Mouse (Mus musculus): ENCODE results near the gene Cacna1d. TPM values are rescaled to one million over a fixed set of nuclear protein-coding genes. Genes with fewer than 3 reads are reported as not detected.

The Cacna1d gene
- total RNA-seq, 2 experiments from 2014 or later = 39.7 to 43.9 TPM

DNA sequence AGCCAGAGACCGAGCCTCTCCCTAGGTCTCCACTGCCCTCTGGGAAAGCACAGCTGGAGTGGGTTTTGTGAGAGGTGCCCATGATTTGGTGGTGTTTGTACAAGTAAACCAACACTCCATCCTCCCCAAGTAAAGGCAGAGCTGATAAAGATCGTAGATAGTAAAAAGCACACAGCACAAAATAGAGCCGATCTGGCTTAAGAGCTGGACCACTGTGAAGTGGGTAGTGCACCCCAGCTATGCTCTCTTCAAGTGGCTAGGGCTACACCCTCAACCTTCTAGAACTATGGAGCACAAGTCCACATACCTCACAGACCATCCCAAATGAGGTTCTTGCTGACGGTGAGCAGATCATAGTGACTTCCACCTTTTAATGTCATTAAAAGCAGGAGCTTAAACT is 451.8 kb downstream of the Cacna1d start:
- DNase-seq (ENCODE audit: low spot score in 2 of 2) = no peak

DNA sequence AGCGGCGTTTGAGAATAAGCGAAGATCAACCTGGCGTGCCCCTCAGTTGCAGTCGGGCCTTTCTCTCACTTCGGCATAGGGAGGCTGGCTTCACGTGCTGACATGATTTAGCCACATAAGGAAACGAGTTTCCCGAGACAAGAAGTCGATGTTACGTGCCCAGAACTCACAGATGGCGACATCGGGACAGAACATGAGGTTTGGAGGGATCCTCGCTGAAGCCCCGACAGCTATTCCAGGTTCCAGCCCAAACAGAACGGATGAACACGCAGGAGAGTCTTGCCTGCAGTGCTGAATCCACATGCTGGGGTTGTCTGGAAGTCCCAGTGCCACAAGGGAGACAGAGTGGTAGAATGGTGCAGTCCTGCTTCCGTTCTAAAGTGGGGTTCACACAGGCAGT is 452.8 kb downstream of the Cacna1d start:
- peak; percentile 26 to 64 for DNase-seq (ENCODE audit: low spot score in 2 of 2)

DNA sequence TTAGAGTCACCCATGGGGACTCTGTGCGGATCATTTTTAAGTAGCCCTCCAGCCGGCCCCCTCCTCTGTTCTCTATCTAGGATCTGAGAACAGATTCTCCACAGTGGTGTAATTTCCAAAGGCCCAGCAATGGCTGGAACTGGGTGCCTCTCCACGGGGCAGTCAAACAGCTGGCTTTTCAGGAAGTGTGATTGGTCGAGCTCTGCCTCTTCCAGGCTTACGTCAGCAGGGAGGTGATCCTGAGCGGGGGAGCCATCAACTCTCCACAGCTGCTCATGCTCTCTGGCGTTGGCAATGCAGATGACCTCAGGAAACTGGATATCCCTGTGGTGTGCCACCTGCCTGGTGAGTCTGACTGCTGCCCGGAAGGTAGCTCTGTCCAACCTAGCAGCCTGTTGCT is 457.9 kb downstream of the Cacna1d start:
- no peak for DNase-seq (ENCODE audit: low spot score in 2 of 2)

DNA sequence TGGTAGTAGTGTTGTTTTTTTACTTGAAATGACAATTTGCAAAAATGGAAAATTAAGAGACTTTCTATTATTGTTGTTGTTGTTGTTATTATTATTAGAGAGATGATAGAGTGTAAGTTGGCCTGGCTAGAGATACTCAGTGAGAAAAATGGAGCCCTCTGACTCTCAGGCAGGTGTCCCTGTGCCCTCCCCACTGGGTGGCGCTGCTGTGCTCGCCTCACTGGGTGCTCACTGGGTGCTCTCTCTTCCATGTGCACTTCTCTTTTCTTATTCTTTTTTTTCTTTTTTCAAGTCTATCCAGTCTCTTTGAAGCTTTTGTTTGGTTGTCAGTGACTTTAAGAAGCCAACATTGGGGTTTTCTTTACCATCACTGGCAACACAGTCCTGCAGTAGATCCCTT is 463.9 kb downstream of the Cacna1d start:
- no peak for DNase-seq (ENCODE audit: low spot score in 2 of 2)

DNA sequence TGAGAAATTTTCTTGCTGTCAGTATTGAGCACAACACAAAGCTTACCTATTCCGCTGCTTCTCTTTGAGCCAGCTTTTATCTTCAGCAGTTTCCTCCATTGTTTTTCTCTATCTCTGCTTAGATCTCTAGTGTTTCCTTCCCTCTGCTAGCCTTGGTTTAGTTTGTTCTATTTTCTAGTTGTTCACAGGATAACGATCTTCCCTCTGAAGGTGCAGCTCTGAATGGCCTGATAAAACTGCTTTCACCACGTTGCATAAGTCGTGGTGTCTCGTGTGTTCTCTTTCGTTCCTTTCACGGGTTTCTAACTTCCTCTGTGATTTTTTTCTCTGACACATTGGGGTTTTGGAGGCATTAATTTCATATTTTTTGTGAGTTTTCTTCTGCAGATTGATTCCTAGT is 466.9 kb downstream of the Cacna1d start:
- DNase-seq (ENCODE audit: low spot score in 2 of 2) = no peak

DNA sequence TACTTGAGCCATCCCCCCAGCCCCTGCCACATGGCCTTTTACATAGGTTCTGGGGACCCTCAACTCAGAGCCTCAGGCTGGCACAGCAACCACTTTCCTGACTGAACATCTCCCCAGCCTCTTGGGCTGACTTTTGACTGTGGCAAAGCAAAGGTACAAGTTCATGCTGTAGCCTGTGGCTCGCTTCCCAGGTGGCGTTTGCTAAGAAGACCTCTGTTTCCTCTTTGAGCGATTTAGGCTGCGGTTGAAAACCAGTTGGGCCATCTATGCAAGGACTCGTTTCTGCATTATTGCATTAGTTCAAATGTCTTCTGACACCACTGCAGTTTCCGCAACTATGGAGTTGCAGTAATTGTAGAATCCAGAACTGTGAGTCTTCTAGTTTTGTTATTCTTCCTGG is 468.8 kb downstream of the Cacna1d start:
- no peak for DNase-seq (ENCODE audit: low spot score in 2 of 2)

DNA sequence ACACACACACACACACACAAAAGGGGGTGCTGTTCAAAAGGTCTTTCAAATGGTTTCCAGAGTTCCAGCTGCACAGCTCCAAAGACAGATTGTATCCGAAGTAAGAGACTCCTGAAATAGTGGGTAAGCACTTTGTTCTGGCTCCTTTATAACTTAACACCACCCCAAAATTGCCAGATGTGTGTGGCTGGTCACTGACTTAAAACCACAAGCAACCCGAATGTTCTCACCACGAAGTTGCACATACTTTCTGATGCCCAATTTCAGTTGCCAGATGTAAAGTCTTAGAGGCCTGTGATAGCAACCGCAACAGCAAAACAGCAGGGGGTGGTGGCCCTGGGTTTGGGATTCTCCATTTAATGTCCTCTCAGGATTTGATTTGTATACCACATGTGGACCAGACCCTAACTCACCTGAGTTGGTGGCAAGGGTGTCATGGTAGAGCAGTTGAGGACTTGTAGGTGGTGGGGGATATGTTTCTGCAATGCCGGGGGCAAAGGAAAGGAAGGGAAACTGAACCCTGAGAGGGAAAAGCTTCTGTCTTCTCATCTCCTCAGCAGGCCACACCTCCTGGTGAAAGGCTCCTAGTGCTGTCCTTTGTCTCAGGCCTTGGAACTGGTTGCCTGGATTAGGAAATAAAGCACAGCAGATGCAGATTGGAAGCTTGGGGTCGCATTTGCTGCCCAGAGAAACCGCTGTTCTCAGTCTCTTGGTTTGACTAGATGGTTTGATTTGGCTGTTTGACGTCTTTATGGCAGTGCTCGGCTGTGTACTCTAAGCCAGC is 471.3 kb downstream of the Cacna1d start:
- no peak for DNase-seq (ENCODE audit: low spot score in 2 of 2)

DNA sequence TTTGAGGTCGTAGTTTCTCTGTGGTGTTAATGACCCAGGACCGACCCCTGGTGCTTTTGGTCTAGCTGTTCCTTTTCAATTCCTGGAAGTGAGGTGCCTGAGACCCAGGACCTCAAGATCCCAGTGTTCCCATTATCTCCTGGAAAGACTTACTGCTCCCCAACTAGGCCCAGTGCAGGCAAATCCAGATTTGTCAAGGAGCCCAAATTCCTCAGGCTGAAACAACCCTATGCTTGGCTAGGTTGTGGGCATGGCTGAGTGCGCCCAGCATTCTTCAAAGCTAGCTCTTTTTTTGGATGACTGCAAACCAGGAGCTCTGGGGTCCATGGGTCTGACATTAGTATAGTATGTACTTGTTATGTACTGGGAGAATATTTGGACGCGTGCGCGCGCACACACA is 471.9 kb downstream of the Cacna1d start:
- DNase-seq (ENCODE audit: low spot score in 2 of 2) = no peak

DNA sequence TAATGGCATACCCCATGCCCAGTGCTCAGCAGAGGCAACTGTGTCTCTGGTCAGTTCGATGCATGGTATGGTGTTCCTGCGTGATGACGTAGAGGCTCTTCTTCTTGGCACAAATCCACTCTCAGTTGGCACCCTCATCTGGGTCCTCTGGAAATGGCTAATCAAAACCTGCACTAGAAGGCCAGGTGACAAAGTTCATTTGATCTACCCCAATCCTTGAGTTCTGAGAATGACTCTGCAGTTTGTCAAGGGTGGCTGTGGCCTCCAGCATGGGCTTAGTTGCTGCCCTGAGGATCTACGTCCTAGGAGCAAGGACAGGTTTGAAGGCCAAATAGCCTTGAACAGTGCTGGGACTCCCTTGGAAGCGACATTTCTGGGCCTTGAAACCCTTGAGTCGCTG is 472.4 kb downstream of the Cacna1d start:
- DNase-seq (ENCODE audit: low spot score in 2 of 2) = no peak

DNA sequence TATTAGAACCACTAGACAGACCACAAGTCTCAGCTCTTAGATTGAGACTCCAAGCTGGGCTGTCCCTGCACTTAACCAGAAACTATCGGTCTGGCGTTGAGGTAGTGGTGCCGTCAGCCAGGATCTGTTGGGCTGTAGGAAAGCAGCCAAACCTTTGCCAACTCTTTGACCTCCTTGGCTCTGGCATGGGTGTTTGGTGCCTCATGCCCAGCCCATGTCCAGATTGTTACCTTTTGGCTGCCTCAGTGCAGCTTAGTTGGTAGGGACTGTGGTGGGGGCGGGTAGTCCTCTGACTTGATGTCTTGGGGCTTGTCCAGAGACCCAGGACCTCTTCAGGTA is 472.8 kb downstream of the Cacna1d start:
- DNase-seq (ENCODE audit: low spot score in 2 of 2) = no peak

DNA sequence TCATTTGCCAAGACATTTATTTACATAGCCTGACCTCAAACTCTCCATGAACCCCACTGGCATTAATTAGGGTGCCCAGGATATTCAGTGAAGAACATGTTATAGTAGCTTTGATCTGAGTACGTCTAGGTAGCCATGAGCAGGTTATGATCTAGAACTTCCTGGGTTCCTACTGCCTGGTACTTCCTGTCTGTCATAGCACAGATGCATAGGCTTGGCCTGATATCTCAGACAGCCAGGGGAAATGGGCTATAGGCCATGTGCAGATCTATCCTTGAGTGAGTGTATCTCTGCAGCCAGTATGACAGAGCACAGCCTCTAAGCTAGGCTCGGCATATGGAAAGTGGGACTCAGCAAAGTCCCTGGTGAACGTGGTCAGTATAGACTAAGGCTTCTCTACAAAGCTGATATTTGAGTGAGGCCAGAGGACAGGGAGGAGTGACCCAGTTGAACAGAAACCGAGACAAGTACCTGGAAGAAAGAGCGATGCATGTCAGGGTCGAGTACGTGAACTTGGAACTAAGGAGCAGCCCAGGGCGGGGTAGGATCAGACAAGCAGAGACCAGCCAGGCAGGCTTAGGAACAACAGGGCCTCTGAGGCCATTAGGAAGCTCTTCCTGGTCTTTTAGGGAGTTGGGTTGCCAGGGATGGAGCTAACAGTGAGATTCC is 473.3 kb downstream of the Cacna1d start:
- no peak for DNase-seq (ENCODE audit: low spot score in 2 of 2)

DNA sequence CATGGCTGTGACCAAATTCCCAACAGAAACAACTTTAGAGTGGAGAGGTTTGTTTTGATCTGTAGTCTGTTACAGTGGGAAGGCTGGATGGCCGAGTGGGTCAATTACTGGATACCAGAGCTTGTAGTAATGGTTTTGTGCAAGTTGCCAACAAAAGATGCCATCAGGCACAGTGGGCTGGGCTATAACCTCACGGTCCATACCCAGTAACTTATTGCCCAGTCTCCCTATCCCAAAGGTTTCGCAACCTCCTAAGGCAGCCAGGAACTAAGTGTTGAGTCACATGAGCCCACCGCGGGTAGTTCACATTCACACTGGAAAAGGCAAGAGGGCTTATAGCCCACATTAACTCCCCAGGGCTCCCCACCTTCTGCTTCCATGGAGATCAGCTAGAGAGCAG is 474.6 kb downstream of the Cacna1d start:
- DNase-seq (ENCODE audit: low spot score in 2 of 2) = no peak

DNA sequence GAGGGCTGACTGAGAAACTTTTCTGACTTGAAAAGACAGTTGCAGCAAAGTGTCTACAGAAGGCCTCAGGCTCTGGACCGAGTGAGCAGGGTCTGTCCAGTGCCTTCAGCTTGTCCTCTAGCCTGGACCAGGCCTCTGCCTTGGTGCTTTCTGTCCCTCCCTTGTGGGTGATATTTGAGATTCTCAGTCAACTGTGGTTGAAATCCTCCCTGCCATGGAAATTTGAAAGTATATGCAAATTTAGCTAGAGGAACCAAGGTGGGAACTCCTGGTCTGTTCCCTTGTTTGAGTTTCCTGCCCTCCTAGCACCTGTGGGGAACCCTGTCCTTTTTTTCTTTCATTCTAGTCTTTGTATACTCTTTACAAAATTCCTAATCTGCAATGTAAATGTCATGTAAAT is 476.2 kb downstream of the Cacna1d start:
- DNase-seq (ENCODE audit: low spot score in 2 of 2) = no peak

DNA sequence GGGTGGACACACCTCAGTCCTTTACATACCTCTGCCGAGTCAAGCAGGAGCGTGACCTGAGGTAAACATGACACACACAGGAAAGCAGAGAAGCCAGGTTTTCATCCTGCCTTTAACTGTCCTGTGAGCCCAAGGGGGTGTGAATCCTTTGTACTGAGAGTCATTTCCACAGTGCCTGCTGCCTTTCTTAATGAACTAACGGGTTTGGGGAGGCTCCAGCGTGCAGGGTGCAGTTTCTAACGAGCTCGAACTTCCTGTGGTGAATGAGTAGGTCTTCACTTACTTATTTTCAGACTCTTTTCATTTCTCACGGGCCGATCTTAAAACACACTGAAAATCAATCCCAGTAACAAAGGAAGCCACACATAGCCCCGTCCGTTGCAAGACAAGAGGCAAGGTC is 476.8 kb downstream of the Cacna1d start:
- no peak for DNase-seq (ENCODE audit: low spot score in 2 of 2)

DNA sequence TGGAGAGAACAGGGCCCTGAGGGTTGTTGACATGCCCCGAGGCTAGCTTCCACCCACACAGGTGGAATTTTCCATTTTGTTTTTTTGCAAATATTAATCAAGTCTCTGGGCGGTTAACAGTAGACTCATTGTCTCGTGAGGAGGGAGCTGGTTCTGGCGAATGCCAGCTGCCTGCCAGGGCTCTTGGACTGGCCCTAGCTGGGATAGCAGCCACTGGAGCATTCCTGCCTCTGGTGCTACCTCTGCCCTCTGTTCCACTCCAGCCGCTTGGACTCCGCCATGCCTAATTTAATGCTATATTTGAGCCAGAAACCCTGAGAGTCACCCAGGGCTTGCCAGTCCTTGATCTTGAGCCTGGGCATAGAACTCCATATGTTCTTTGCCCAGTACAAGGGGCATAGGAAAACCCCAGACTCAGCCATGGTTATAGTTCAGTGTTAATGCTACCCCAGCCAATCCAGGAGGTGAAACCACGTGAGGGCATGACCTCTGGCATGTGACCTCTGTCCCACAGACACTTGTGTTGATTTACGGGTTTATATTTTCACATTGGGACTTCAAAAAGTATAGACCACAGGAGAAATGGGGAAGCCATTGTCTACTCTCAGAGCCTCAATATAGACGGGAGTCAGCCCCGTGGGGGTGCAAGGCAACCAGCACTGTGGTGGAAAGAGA is 479.2 kb downstream of the Cacna1d start:
- DNase-seq (ENCODE audit: low spot score in 2 of 2) = peak; percentile 19 to 43

DNA sequence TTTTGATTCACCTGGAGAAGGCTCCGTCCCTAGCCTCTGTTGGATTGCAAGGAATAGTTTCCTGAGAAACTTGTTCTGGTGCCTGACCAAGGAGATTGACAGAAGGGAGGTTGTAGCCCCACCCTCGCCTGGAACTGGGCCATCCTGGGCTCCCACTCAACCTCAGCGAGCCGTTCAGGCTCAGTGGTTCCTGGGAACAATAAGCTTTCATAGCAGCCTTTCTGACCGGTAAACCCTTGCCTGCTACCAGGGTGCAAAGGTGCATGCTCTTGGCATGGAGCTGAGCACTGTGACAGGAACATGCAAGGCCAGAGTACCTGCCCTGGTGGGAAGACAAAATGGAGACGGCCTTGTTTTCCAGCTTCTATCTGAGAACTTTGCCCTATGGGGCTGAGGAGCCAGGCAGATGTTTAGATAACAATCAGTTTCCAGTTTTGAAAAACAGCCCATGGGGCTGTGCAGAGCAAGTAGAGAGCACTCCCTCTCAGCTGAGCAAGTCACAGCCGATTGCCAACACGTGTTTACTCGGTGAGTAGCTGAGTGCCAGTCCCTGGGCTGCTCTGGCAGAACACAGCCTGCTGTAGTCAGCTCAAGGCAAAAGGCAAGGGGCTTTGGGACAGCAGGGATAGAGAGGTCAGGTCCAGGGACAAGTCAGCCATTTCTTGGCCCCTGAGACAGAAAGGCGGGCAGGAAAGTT is 481.2 kb downstream of the Cacna1d start:
- DNase-seq (ENCODE audit: low spot score in 2 of 2) = peak; percentile 42 to 75

DNA sequence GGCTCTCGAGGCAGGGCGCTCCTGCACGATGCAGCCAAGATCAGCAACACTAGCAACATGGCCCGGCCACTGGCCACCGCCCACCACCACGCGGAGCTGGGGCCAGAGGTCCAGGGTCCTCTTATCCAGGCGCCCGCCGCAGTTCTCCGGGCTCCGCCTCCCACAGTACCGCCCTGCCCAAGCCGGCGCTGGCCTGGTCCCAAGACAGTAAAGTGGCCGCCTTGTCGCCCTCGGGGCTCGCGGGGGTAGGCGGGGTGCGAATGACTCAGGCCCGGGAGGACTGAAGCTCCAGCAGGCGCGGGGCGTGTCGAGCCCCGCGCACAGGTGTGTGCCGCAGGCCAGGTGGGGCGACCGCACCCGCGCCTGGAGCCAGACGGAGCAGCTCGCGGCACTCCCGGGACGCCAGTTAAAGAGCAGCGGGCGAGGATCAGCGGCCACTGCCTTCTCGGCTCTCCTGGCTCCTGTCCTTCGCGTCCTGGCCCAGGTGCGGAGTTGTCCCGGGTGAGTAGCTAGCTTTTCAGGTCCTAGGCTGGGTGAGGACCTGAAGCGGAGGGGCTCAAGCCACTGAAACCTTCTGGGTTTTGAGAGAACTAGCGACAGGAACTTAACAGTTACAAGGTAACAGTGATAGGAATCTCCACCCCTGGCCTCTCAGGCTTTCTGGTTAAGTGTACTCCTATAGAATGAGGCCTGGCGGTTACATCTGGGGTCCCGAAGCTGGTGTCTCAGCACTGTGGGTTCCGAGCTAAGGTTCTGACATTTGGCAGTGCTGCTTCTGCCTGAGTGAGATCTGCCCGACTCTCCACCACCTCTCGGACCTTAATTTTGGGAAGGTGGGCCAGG is 482.3 kb downstream of the Cacna1d start, which contains the start of the genes Il17rb and Chdh:
Il17rb (minus strand) TSS at position 164 of the 843 bp plus-strand sequence.
Chdh (plus strand) TSS at position 291 of the 843 bp plus-strand sequence.
- DNase-seq (ENCODE audit: low spot score in 2 of 2) = peak; percentile 22 to 39

DNA sequence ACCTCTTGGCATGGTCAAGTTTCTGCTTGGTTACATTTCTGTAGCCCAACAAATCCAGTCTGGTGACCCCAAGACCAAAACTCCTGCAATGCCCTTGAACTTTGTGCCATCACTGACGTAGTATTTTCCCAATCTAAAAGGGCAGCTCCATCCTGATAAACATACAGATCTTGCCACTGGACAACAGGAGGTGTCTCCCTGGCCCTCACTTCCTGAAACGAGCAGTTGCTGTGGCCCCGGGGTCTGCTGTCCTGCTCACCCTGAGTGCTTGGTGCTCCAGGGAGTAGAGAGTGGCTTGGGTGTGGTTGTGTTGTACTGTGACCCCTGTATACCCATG is 491.8 kb downstream of the Cacna1d start:
- no peak for DNase-seq (ENCODE audit: low spot score in 2 of 2)

DNA sequence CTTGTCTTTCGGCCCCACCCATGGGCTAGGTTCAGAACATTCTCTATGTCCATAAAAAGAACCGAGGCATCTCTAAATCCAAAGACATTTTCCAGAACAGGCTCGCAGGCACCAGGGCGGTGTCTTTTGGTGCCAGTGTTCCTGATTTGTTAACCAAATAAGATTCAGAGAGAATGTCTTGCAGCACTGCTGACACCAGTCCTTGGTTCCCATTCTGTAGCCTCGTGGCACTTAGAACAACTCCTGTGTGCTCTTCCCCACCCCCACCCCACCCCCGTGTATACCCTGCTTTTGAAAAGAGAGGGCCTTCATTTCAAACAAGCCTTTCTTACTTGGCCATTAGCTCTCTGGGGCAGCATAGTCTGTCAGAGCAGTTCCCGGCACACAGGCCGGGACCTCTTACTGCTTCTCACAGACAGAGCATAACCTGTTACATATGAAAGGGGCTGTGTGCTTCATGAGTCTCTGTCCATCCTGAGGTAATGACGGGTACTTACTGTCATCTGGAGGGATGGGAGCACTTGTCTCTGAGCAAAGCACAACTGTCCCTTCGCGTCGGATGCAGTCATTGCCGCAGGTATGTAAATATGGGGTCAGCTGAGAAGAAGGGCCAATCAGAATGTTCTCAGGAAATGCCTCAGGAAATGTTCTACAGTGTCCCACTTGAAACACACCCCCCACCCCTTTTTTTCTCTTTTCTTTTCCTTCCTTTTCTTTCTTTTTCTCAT is 492.3 kb downstream of the Cacna1d start:
- DNase-seq (ENCODE audit: low spot score in 2 of 2) = no peak

DNA sequence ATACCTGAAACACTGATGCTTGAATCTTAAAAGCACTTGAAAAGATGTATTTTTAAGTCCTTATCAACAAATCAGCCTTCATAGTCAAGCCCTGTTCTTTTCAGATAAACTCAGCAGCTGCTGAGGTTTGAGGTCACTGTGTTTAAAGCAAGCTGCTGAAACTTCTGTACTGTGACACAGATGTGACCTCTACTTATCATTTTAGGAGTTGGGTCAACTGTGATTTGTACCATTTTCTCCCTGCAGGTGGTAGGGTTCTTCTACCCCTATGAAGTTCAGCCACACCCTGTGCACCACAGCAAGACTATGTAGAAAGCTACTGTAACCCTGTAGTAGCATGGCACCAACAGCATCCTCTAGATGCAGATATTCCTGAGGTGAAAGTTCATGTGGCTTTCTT is 493.9 kb downstream of the Cacna1d start:
- no peak for DNase-seq (ENCODE audit: low spot score in 2 of 2)
